Mouse (Mus musculus) yolk sac, embryonic 10.5 days (tissue): ENCODE data around the gene Gm49425.
"Not testable (repeated sequence)": the region's sequence is repeated elsewhere in the genome, so short reads cannot be mapped to it uniquely, and the experiment has no call there.

ENCODE experiments used
- DNase-seq: peaks from one replicate; pipeline ENCODE4 v3.0.0-alpha.2; 2017; ENCODE audit warnings: low spot score

Gm49425 gene

GRCm38 (mm10) chr15:101517161-101517560 lies at the start of gene Gm49425:
Gm49425 (minus strand) TSS chr15:101517261.
- DNase-seq, result not testable (repeated sequence)

- no peak for DNase-seq
These were observed 45.8 kb upstream of the Gm49425 start, which contains the start of gene Krt90 for GRCm38 (mm10) chr15:101562850-101563249. Krt90 (minus strand) TSS chr15:101562950.

GRCm38 (mm10) chr15:101558034-101558646 lies 41.1 kb upstream of the Gm49425 start:
- peak; percentile 8 for DNase-seq

- DNase-seq, result peak; percentile 6
These were observed 36.1 kb upstream of the Gm49425 start for GRCm38 (mm10) chr15:101553169-101553568.

GRCm38 (mm10) chr15:101552188-101552587 lies 35.1 kb upstream of the Gm49425 start:
- DNase-seq, result no peak

GRCm38 (mm10) chr15:101550567-101550966 lies 33.5 kb upstream of the Gm49425 start, which contains the start of gene Krt82:
Krt82 (minus strand) TSS chr15:101550667.
- DNase-seq, result no peak

- DNase-seq, result no peak
These were observed 27.4 kb upstream of the Gm49425 start for GRCm38 (mm10) chr15:101544478-101544877.

- DNase-seq, result no peak
These were observed 25.5 kb upstream of the Gm49425 start for GRCm38 (mm10) chr15:101542543-101542942.

GRCm38 (mm10) chr15:101538580-101538900 lies 21.5 kb upstream of the Gm49425 start:
- no peak for DNase-seq

GRCm38 (mm10) chr15:101537864-101538579 lies 21.0 kb upstream of the Gm49425 start:
- DNase-seq, result no peak

GRCm38 (mm10) chr15:101536054-101536850 lies 19.2 kb upstream of the Gm49425 start:
- DNase-seq, result no peak

- DNase-seq, result no peak
These were observed 15.7 kb upstream of the Gm49425 start, which contains the start of gene Krt84 for GRCm38 (mm10) chr15:101532720-101533119. Krt84 (minus strand) TSS chr15:101532820.

GRCm38 (mm10) chr15:101522556-101523232 lies 5.6 kb upstream of the Gm49425 start:
- no peak for DNase-seq

GRCm38 (mm10) chr15:101519792-101520191 lies 2.7 kb upstream of the Gm49425 start:
- DNase-seq, result peak; percentile 19

- no peak for DNase-seq
These were observed 8.8 kb downstream of the Gm49425 start for GRCm38 (mm10) chr15:101508247-101508646.

GRCm38 (mm10) chr15:101506896-101507758 lies 9.9 kb downstream of the Gm49425 start:
- DNase-seq, result no peak

GRCm38 (mm10) chr15:101497181-101497580 lies 19.9 kb downstream of the Gm49425 start:
- DNase-seq, result no peak

- no peak for DNase-seq
These were observed 21.8 kb downstream of the Gm49425 start for GRCm38 (mm10) chr15:101495266-101495665.

GRCm38 (mm10) chr15:101494203-101494602 lies 22.9 kb downstream of the Gm49425 start:
- no peak for DNase-seq

- no peak for DNase-seq
These were observed 23.3 kb downstream of the Gm49425 start for GRCm38 (mm10) chr15:101493713-101494112.

- DNase-seq, result no peak
These were observed 24.3 kb downstream of the Gm49425 start for GRCm38 (mm10) chr15:101492718-101493117.
